Mouse (Mus musculus) layer of hippocampus, postnatal 10 days (tissue): Measurements from ENCODE around the gene Tas2r136. TPM values are rescaled to one million over a fixed set of nuclear protein-coding genes. Genes with fewer than 3 reads are reported as not detected.

ENCODE experiments used
- DNase-seq, 2 experiments: peaks; one replicate each; pipeline ENCODE4 v3.0.0; 2021; ENCODE audit warnings: low spot score in 2 of 2
- long read RNA-seq: library from polyadenylated mRNA; stranded (forward); transcript quantifications from one replicate; pipeline ENCODE4 v2.0.0, GENCODE M21; 2023
- total RNA-seq, 2 experiments: library from RNA; stranded (reverse); gene quantifications; 2 replicates each; pipeline ENCODE4 v1.2.3; 2021

Tas2r136 gene
- total RNA-seq = not detected
- long read RNA-seq = 0 reads

DNA sequence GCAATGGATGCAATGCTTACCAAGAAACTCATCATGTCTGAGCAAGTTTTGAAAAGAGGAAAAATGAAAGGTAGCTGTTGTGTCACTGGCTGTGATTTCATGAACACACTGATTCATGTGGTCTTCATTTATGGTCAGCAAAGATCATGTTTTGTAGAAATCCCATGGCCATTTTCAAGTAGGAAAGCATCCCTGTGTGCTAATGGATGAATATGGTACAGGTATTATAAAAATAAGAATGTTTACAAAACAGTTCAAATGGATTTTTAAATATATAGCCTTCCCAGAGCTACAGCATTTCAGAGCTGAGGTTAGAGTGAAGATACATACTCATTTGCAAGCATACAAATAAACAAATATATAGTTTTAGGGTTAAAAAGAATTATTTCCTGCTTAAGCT is at the start of gene Tas2r136:
Tas2r136 (minus strand) TSS at position 101 of the 400 bp plus-strand sequence.
- DNase-seq = no peak

DNA sequence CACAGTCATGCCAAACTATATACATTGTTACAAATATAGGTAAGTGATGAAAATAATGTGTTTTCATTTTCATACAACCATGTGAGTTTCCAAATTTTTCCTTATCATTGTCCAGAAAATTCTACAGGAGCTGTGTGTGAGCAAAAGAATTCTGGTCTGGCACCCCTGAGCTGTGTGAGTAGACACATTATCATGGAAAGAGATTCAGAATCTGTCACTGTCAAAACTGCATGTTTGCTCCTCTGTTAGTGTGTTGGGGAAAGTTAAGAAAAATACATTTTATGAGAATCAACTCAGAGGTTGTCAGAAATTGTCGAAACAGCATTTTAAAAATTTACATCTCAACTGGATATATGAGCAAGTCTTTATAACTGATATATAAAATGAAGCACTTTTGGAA is 24.6 kb upstream of the Tas2r136 start, which contains the start of gene Tas2r117:
Tas2r117 (plus strand) TSS at position 301 of the 400 bp plus-strand sequence.
- no peak for DNase-seq

DNA sequence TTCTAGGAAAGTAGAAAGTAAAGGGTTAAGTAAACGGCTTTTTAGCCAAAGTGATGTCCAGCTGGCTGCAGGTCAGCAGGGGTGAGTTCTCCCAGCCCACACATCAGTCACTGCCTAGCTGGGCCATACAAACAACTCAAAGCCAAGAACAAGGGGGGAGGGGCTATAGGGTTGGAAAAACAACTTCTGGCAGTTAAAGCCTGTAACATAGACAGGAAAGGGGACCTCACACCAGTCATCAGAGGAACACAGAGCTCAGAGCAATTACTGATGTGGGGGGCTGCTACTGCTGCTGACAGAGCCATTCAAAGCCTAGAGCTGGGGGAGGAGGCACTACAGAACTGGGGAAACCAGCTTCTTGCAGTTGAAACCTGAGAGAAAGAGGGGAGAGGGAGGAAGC is 17.4 kb upstream of the Tas2r136 start:
- no peak for DNase-seq

DNA sequence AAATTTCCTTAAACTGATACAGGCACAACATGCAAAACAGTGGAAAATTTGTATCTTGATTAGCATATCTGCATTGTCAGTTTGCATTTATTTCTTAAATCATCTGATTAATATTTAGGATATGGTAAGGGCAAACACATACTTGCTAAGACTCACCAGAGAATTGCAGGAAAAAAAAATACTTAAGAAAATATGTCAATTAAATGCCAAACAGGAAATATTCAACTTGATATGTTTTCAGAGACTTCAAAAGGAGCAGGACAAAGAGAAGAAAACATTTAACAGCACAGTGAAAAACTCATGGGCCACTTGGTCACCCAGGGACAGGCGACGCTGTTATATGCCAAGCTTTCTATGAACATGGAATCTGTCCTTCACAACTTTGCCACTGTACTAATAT is 16.1 kb downstream of the Tas2r136 start, which contains the start of gene Tas2r102:
Tas2r102 (plus strand) TSS at position 301 of the 400 bp plus-strand sequence.
- no peak for DNase-seq

DNA sequence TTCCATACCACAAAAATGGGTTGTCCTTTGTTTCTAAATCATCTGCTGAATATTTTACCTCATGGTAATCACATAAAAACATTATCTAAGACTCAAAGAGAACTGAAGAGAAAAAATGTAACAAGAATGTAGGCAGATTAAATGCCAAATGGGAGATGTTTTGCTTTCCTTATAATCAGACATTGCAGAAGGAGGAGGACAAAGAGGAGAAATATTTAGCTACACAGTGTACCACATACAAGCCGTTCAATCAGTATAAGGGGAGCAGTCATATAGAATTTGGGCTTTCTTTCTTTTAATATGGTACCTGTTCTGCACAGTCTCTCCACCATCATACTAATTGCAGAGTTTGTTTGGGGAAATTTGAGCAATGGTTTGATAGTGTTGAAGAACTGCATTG is 23.5 kb downstream of the Tas2r136 start, which contains the start of gene Tas2r124:
Tas2r124 (plus strand) TSS at position 301 of the 400 bp plus-strand sequence.
- DNase-seq = no peak

DNA sequence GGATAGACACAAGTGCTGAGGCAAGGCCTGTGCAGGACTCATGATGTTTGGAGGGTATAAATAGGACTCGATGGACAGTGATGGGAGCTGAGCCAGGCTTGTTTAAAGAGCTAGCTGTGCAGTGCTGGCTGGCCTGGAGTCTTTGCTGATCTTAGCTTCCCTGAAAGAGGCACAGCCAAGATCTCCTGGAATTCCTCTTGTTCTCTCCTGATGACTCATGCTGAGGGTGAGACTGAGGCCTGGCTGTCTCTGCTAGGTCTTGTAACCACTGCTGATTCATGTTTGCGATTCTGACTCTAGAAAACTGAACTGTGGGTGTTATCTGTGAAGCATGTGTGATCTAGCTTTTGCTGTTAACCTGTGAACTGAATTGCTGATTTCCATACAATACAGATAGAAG is 27.8 kb downstream of the Tas2r136 start:
- no peak for DNase-seq

DNA sequence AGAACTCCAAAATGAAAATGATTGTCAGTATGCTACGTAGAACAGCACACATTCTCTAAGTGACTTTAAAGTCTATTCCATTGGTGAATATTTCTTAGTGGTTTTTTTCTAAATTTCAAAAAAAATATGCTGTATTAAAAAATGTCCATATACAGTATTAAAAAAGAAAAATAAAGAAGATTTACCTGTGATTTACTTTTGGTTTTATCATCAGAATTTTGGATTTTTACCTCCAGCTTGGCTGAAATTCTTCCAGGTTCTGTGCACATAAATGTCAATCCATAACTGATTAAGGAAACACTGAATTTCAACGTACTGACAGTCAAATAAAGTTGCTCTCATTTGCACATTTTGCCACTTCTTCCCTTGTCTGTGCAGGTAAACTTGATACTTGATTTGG is 40.0 kb downstream of the Tas2r136 start, which contains the start of gene Tas2r115:
Tas2r115 (minus strand) TSS at position 101 of the 400 bp plus-strand sequence.
- DNase-seq = no peak

Other genes starting within 250 kb of the Tas2r136 start
- not detected for gene Prh1, start 208.4 kb downstream of the Tas2r136 start, total RNA-seq
- not detected for gene Prp2, start 182.2 kb downstream of the Tas2r136 start, total RNA-seq
- gene A630073D07Rik, start 126.6 kb downstream of the Tas2r136 start, total RNA-seq = not detected
- gene Tas2r120, start 121.2 kb downstream of the Tas2r136 start, total RNA-seq = not detected
- not detected for gene Tas2r121, start 77.2 kb downstream of the Tas2r136 start, total RNA-seq
- not detected for gene Tas2r122, start 66.2 kb downstream of the Tas2r136 start, total RNA-seq
- gene Tas2r115, start 40.1 kb downstream of the Tas2r136 start, total RNA-seq = not detected
- not detected for gene Tas2r124, start 23.4 kb downstream of the Tas2r136 start, total RNA-seq
- not detected for gene Tas2r102, start 16.0 kb downstream of the Tas2r136 start, total RNA-seq
- gene Tas2r117, start 24.7 kb upstream of the Tas2r136 start, total RNA-seq = not detected
- not detected for gene Tas2r123, start 69.0 kb upstream of the Tas2r136 start, total RNA-seq
- not detected for gene Tas2r116, start 77.3 kb upstream of the Tas2r136 start, total RNA-seq
- not detected for gene Tas2r110, start 89.8 kb upstream of the Tas2r136 start, total RNA-seq
- not detected for gene Tas2r113, start 114.8 kb upstream of the Tas2r136 start, total RNA-seq
- gene Tas2r125, start 131.5 kb upstream of the Tas2r136 start, total RNA-seq = not detected
- not detected for gene Tas2r129, start 172.9 kb upstream of the Tas2r136 start, total RNA-seq
- not detected for gene Tas2r131, start 179.8 kb upstream of the Tas2r136 start, total RNA-seq
- not detected for gene Tas2r109, start 202.8 kb upstream of the Tas2r136 start, total RNA-seq